Mouse (Mus musculus) cerebellum, adult 11-12 months (tissue): Measurements from ENCODE around the gene Btbd35f11.
"Not testable (repeated sequence)": the region's sequence is repeated elsewhere in the genome, so short reads cannot be mapped to it uniquely, and the experiment has no call there.

Experiments
- DNase-seq: peaks from one replicate; pipeline ENCODE4 v3.0.0; 2022

Btbd35f11 gene

DNA sequence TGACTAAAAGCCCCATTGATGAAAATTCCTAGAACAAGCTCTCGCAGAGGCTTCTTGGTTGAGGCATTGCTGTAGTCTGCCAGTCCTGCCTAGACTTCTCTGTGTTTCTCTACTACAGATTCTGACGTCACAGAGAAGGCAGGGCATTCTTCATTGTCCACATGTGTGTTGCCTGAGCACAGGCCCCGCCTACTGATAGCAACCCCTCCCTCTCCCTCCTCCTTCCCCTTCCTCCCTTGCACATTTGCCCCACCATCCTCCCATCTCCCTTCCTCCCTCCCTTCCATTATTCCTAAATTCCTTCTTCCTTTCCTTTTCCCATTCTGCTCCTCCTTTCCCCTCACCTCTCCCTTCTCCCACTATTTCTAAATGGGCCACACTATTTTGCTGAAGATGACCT lies at the start of gene Btbd35f11:
Gene Btbd35f11, minus strand, starts transcription at position 101 of the 400 bp plus-strand sequence.
- DNase-seq = not testable (repeated sequence)

DNA sequence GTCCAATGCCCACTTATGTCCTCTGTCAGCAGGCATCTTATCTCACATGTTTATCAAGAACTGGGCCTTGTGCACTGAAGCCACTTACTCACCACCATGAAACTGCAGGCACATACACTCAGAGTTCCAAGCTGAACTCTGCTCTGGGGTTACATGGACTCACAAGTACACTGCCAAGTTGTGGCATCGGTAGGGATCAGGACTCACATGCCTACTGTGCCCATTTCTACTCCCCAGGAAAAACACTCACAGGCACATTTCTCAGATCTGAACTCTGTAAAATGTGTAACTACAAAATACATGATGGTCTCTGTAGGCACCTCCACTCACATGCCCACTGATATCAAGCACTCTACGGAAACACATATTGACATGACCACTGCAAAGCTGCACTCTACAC lies 33.5 kb downstream of the Btbd35f11 start:
- not testable (repeated sequence) for DNase-seq
